Mouse (Mus musculus) Patski (cell line): ENCODE data around the gene Irak1bp1. TPM values are rescaled to one million over a fixed set of nuclear protein-coding genes. Genes with fewer than 3 reads are reported as not detected.

Experiments used
- ATAC-seq: fragments of 100-300 bp; one replicate; pipeline ENCODE4 v1.8.0; 2021
- CTCF ChIA-PET: fragments of 350-600 bp; sonication (Branson Sonifier 250); formaldehyde crosslinking; loops from one replicate; lab custom pipeline; 2022; ENCODE audit warnings: inconsistent platforms; lab: Charles Lee
- POLR2A ChIA-PET: fragments of 350-600 bp; sonication (Branson Sonifier 250); formaldehyde crosslinking; loops from one replicate; lab custom pipeline; 2022; ENCODE audit warnings: antibody characterized with exemption, inconsistent platforms; lab: Charles Lee
- DNase-seq: peaks from one replicate; pipeline ENCODE4 v3.0.0-alpha.2; 2011; ENCODE audit warnings: low read depth, low spot score
- H3K27me3 ChIP-seq: fragments of 371-371 bp; one replicate; pipeline ENCODE4 v1.5.1; 2021
- CTCF ChIP-seq: fragments of 100-300 bp; IDR thresholded peaks from one replicate; pipeline ENCODE4 v1.5.1; 2021
- in situ Hi-C: fragments of 300-500 bp; cut with MboI; formaldehyde crosslinking; loops from 3 replicates; pipeline ENCODE4 v1.11.1; 2018; ENCODE audit warnings: low pct_unique_long_range_greater_than_20kb, mixed read lengths
- polyA plus RNA-seq: library from polyadenylated mRNA; unstranded; gene quantifications from one replicate; pipeline ENCODE4 v1.2.3, GENCODE M21; 2021

Irak1bp1 gene
- 27.8 TPM for polyA plus RNA-seq

GRCm38 (mm10) chr9:82829007-82829689 is at the start of gene Irak1bp1:
Gene Irak1bp1 (plus strand): TSS chr9:82829540.
- ChIA-PET POLR2A (no interaction called here), CTCF (interaction anchor here (1.5 kb wide), 1 partner anchor 9 kb away, joined by 3 read pairs; no protein-coding TSS in a partner anchor)
- in situ Hi-C loops, result no loop called here
- TF ChIP-seq CTCF, result no peak
- DNase-seq (no peak), ATAC-seq (peak; percentile 9)
- no peaks in the 10 kb centered on the region for H3K27me3 ChIP-seq

GRCm38 (mm10) chr9:82788375-82788774 is 41.0 kb upstream of the Irak1bp1 start:
- in situ Hi-C loops, result no loop called here
- ChIA-PET CTCF (interaction anchor here (1.5 kb wide), 1 partner anchor 26 kb away, joined by 4 read pairs; no protein-coding TSS in a partner anchor), POLR2A (no interaction called here)
- DNase-seq, result no peak
- TF ChIP-seq CTCF, result no peak
- no peak for ATAC-seq
- H3K27me3 ChIP-seq, result peaks cover 35% of the 10 kb centered on the region

- DNase-seq, result no peak
- ATAC-seq, result no peak
- in situ Hi-C loops, result no loop called here
- H3K27me3 ChIP-seq, result peaks cover 28% of the 10 kb centered on the region
- CTCF ChIA-PET, result no interaction called here
- TF ChIP-seq CTCF, result no peak
- POLR2A ChIA-PET, result no interaction called here
These were observed 29.0 kb upstream of the Irak1bp1 start for GRCm38 (mm10) chr9:82800360-82800759.

GRCm38 (mm10) chr9:82807129-82807528 is 22.2 kb upstream of the Irak1bp1 start:
- peaks cover 28% of the 10 kb centered on the region for H3K27me3 ChIP-seq
- no peak for TF ChIP-seq CTCF
- POLR2A ChIA-PET, result no interaction called here
- in situ Hi-C loops, result no loop called here
- DNase-seq (no peak), ATAC-seq (no peak)
- CTCF ChIA-PET, result interaction anchor here (1.3 kb wide), 1 partner anchor 16 kb away, joined by 5 read pairs; no protein-coding TSS in a partner anchor

- ChIA-PET CTCF (no interaction called here), POLR2A (interaction anchor here (0.5 kb wide), 1 partner anchor 1262 kb away, joined by 3 read pairs; no protein-coding TSS in a partner anchor)
- DNase-seq (no peak), ATAC-seq (no peak)
- H3K27me3 ChIP-seq, result peaks cover 28% of the 10 kb centered on the region
- no peak for TF ChIP-seq CTCF
- in situ Hi-C loops, result no loop called here
These were observed 21.7 kb upstream of the Irak1bp1 start for GRCm38 (mm10) chr9:82807635-82808034.

- H3K27me3 ChIP-seq, result peaks cover 29% of the 10 kb centered on the region
- in situ Hi-C loops, result no loop called here
- CTCF ChIA-PET, result interaction anchor here (0.6 to 1.2 kb wide), 2 partner anchors 21 to 738 kb away, joined by 3 read pairs; no protein-coding TSS in a partner anchor
These were observed 17.0 kb upstream of the Irak1bp1 start for GRCm38 (mm10) chr9:82812172-82812963.

GRCm38 (mm10) chr9:82814536-82814935 is 14.8 kb upstream of the Irak1bp1 start:
- peaks cover 24% of the 10 kb centered on the region for H3K27me3 ChIP-seq
- POLR2A ChIA-PET, result no interaction called here
- DNase-seq (no peak), ATAC-seq (no peak)
- in situ Hi-C loops, result no loop called here
- CTCF ChIA-PET, result interaction anchor here (1.2 to 2.0 kb wide), 2 partner anchors 9 to 26 kb away, joined by 4 to 6 read pairs; no protein-coding TSS in a partner anchor
- TF ChIP-seq CTCF, result peak; percentile 63

More at GRCm38 (mm10) chr9:82812172-82812963, 17.0 kb upstream of the Irak1bp1 start:
- no peak for TF ChIP-seq CTCF
- ATAC-seq (no peak), DNase-seq (no peak)
- POLR2A ChIA-PET, result no interaction called here

GRCm38 (mm10) chr9:82815257-82815785 is 14.0 kb upstream of the Irak1bp1 start:
- DNase-seq, result no peak
- in situ Hi-C loops, result no loop called here
- ATAC-seq, result no peak
- no peak for TF ChIP-seq CTCF
- ChIA-PET POLR2A (no interaction called here), CTCF (interaction anchor here (2.0 kb wide), 1 partner anchor 9 kb away, joined by 6 read pairs; no protein-coding TSS in a partner anchor)
- peaks cover 21% of the 10 kb centered on the region for H3K27me3 ChIP-seq

- in situ Hi-C loops, result no loop called here
- no peak for ATAC-seq
- no peak for TF ChIP-seq CTCF
- no peak for DNase-seq
- no peaks in the 10 kb centered on the region for H3K27me3 ChIP-seq
- CTCF ChIA-PET, result no interaction called here
- POLR2A ChIA-PET, result no interaction called here
These were observed 2.9 kb upstream of the Irak1bp1 start for GRCm38 (mm10) chr9:82826426-82826825.

GRCm38 (mm10) chr9:82829693-82830430 is 522 bp downstream of the Irak1bp1 start:
- DNase-seq, result no peak
- peak; percentile 91 for ATAC-seq
- POLR2A ChIA-PET, result no interaction called here
- no peak for TF ChIP-seq CTCF
- H3K27me3 ChIP-seq, result no peaks in the 10 kb centered on the region
- in situ Hi-C loops, result no loop called here
- CTCF ChIA-PET, result no interaction called here
